Mouse (Mus musculus) embryo, embryonic 10 days (tissue): ENCODE data around the gene Hdac10.

Experiments used
- DNase-seq: peaks from one replicate; pipeline ENCODE4 v3.0.0-alpha.2; 2015; ENCODE audit warnings: low spot score

Hdac10 gene

DNA sequence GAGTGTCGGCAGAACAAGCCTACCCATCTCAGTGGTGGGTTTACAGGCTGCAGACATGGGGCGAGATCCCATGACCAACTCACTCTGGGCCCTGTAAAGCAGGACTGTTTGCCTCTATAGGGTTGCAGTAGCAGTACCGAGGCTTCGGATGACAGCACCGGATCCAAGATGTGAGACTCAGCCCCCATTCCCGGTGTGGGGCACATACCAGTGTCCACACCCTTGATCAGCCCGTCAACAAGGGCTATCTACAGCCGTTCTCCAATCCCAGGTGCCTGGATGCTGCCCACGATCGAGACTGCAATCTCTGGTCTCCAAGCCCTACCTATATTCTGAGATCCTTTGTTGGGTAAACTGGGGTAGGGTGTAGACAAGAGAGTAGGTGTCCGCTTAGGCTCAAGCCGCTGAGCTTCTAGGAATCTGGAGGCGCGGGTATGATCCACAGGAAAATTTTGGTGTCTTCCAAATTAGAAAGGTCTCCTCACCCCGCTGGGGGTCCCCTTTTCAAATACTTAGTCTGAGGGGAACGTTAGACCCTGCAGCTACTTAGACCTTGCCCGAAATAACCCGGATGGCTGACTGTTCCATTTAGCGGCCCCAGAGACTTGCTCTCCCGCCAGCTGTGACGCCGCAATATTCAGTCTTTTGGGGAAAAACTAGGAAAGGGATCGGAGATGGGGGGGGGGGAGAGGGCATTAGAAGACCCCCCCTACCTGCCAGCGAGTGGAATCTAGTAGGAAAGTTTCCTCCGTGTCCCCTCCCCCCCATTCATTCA is 20.2 kb upstream of the Hdac10 start:
- peak; percentile 34 for DNase-seq

- DNase-seq, result no peak
Observed at GRCm38 (mm10) chr15:89147895-89148294, 19.4 kb upstream of the Hdac10 start.

GRCm38 (mm10) chr15:89147456-89147855 is 19.0 kb upstream of the Hdac10 start:
- no peak for DNase-seq

GRCm38 (mm10) chr15:89147024-89147423 is 18.5 kb upstream of the Hdac10 start:
- no peak for DNase-seq

DNA sequence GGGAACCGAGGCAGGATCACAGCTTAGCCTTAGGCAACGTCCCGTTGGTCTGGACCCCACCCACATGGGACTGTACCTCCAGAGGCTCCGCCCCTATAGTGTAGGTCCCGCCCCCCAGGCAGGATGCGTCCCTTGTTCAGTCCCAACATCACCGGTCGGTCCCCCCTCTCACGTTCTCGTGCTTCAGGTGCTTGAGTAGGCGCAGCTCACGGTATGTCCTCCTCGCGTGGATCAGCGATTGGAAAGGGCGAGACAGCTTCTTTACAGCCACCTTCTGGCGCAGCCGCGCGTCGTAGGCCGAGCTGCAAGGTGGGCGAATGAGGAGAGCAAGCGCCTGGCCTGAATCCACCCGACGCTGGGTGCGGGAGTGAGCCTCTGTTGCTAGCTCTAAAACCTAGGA is 18.0 kb upstream of the Hdac10 start:
- DNase-seq, result peak; percentile 74

GRCm38 (mm10) chr15:89145813-89146350 is 17.4 kb upstream of the Hdac10 start:
- DNase-seq, result no peak

DNA sequence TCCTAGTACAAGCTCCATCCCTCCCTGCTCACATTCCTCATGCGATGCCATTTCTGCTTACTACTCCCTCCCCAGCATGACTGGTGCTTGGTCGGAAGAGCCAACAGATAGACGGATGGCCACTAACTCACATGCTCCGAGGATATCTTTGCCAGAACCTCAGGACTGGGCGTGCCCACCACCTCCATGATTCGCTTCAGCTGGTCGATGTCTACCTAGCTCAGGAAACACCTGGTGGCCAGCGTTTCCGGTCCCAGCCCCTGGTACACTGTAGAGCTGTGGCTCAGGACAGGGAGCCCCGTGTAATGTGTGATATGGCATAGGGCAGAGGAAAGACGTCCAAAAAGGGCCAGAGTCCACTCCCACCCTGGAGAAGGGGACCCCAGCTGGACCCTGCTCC is 16.5 kb upstream of the Hdac10 start:
- no peak for DNase-seq

- no peak for DNase-seq
Observed at GRCm38 (mm10) chr15:89143134-89143533, 14.6 kb upstream of the Hdac10 start.

GRCm38 (mm10) chr15:89141905-89142304 is 13.4 kb upstream of the Hdac10 start:
- no peak for DNase-seq

DNA sequence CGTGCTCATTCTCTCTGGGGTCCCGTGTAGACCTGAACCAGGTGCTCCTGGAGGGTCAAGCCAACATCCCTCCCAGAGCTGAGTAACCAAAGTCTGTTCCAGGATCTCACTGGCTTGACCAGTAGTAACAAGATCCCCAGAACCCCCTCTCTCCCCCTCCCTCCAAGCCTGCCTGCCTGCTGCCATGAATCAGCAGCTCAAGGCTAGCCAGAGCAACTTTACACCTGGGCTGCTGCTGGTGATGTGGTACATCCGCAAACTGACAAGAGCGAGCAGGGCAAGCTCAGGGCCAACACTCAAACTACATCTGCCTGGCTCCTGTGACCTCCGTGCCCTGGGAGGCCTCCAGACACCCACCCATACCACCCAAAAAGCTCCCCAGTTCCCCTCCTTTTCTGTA is 12.9 kb upstream of the Hdac10 start:
- no peak for DNase-seq

- peak; percentile 82 for DNase-seq
Observed at GRCm38 (mm10) chr15:89140659-89141252, 12.3 kb upstream of the Hdac10 start, which contains the start of gene Mapk12. Gene Mapk12, minus strand, starts transcription at chr15:89140703.

DNA sequence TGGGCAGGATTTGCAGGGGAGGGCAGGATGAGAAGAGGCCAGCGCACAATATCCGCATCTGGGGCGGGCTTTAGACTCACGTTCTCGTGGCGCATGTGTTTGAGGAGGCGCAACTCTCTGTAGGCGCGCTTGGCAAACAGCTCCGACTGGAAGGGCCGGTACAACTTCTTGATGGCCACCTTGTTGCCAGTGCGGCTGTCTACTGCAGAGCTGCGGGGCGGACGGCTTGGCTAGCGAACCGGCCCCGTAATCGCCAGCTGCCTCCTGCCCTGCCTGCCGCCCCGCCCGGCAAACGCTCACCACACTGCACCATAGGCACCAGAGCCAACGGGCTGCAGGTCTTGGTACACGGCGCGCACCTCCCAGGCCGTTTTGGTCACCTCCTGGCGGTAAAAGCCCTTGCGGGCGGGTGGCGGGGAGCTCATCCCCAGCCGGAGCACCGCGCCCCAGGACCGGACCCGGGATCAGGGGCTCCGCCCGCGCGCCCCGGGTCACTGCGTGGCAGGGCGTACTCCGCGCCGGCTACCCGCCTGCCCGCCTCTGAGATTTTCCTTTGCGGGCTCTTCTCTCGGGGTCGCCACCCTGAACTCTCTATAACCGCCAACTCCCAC is 11.7 kb upstream of the Hdac10 start:
- peak; percentile 54 for DNase-seq

DNA sequence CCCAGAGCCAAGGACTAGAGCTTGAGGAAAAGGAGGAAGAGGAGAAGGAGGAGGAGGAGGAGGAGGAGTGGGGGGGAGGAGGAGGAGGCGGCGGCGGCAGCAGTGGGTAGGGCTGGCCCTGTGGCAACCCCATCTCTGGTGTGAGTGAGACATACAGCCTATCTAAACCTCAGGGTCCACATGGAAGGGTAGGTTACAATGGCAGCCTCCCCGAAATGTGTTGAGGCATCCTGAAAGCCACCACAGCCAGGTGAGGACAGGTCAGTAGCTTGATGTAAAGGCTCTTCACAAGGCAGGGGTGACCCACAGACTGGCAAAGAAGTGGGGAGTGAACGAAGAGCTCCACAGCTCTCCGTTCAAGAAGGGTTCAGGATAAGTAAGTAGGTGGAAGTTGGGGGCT is 10.0 kb upstream of the Hdac10 start:
- no peak for DNase-seq

DNA sequence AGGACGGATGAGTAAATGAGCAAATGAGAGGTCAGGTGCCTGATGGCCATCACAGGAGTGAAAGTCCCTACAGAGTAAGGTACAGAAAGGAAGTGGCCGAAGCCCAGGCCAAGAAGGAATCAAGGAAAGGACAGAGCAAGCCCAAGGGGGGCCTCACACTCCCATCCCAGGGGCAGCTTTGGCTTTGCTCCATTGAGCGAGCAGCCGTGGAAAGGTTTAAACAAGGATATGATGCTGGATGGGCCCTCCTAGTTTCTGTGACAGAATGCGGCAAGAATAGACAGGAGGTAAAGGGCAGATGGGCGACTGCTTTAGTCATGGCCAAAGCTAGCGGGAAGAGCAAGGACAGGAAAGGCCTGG is 9.5 kb upstream of the Hdac10 start:
- DNase-seq, result no peak

- no peak for DNase-seq
Observed at GRCm38 (mm10) chr15:89137378-89138045, 9.0 kb upstream of the Hdac10 start.

DNA sequence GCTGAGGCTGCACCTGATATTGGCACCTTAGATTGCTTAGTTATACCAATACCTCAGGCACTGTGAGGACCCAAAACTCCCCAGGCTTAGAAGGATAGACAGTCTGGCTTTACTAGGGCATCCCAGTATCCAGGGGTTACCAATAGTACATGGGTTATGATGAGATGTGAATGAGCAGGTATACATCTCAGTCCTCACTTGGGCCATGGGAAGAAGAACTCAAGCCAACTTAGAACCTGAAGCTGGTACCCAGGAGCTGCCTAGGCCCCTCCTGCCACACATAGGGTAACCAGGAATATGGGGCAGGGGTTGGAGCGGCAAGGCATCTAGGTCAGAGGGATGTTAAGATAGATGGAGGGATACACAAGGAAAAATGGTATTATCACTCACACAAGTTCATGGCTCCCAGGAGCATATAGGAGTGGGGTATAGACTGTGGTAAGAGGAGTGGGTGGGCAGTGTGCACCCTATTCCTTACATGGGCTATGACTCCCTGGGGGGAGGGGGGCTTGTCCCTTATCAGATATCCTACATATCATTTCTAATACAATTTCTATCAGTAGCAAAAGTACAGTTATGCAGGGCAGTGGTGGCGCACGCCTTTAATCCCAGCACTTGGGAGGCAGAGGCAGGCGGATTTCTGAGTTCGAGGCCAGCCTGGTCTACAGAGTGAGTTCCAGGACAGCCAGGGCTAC is 8.1 kb upstream of the Hdac10 start:
- no peak for DNase-seq

DNA sequence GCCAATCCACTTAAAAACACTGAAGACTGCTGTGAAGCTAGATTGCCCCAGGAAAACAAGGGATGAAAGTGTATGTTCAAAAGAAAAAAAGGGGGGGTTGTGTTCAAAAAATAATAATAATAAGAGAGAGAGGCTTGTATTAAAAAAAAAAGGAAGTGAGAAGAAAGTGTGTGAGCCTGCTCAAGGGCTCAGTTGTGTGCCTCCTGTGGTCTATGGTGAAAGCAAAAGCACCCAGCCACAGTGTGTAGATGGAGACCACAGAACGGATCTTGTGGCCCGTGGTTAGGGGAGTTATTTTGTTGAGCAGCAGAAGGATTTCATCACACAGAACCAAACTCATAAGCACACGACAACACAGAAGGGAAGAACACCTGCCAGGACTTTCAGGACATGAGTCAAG is 2.8 kb upstream of the Hdac10 start:
- DNase-seq, result no peak

- DNase-seq, result no peak
Observed at GRCm38 (mm10) chr15:89130245-89130644, 1.7 kb upstream of the Hdac10 start.

- DNase-seq, result no peak
Observed at GRCm38 (mm10) chr15:89127364-89127940, 1.0 kb downstream of the Hdac10 start.

- DNase-seq, result no peak
Observed at GRCm38 (mm10) chr15:89126622-89127021, 1.9 kb downstream of the Hdac10 start.

- no peak for DNase-seq
Observed at GRCm38 (mm10) chr15:89125351-89125750, 3.1 kb downstream of the Hdac10 start.

GRCm38 (mm10) chr15:89124312-89124711 is 4.2 kb downstream of the Hdac10 start:
- DNase-seq, result no peak
